Mouse (Mus musculus) spleen, embryonic (tissue): ENCODE data around the gene Fap.

Experiments used
- CTCF ChIA-PET: fragments of 350-600 bp; sonication (Branson Sonifier 250); formaldehyde crosslinking; loops from one replicate; lab custom pipeline; 2022; lab: Charles Lee

The Fap gene

GRCm38 (mm10) chr2:62573753-62574159 is at the start of gene Fap:
TSS of gene Fap (minus strand) at chr2:62574075.
- CTCF ChIA-PET = no interaction called here

- CTCF ChIA-PET = no interaction called here
Measured at GRCm38 (mm10) chr2:62623024-62623441, 49.2 kb upstream of the Fap start.

- CTCF ChIA-PET = no interaction called here
Measured at GRCm38 (mm10) chr2:62619679-62620078, 45.8 kb upstream of the Fap start.

DNA sequence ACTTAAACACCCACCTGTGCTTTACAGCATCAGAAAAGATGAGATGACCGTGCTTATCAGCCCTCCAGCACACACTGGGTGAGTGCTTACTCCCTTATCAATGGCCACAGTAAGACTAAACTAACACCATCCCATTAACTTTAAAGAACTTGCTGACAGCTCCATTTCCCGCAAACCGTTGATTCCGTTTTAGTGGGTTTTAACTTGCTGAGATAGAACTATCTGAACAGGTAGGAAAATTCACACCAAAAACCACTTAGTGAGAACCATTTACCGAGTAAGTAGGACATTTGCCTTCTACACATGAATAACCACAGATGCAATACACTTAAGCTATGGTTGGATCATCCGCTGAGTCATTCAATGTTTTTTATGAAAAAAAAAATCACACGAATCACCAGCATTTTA is 45.1 kb upstream of the Fap start:
- CTCF ChIA-PET = no interaction called here

GRCm38 (mm10) chr2:62613133-62613532 is 39.3 kb upstream of the Fap start:
- CTCF ChIA-PET = no interaction called here

DNA sequence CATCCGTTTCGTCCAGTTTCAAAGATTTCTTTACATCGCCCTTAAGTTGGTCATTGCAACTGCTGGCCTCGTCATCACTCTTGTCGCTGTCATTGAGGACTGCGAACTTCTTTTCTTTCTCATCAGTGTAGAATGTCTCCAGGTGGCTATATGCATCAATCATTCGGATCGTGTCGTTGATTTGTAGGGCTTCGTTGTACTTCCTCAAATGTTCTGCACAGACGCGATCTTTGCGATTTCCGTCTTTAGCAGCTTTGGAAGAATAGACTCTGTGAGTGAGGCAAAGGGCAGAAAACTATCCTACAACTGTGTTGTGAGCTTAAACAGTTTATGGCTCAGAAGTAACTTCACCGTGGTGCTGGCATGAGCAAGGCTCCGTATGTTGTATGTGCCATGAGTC is 32.3 kb upstream of the Fap start:
- CTCF ChIA-PET = no interaction called here

GRCm38 (mm10) chr2:62603530-62603929 is 29.7 kb upstream of the Fap start:
- CTCF ChIA-PET = no interaction called here

DNA sequence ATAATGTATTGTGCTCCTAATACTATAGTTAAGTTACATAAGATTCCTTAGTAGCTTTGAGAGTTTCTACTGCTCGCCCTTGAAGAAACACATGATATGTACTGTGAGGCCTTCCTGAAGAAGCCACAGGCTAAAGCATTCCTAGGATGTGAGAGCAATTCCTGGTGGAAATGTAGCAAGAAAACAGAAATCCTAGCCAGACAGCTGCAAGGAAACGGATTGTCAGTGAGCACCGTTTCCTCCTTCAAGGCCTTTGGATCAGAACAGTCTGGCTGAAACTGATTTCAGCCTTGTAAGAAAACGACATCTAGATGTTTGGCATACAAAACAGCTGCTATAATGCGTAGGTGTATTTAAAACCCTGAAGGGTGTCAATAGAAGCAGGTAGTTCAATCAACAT is 22.7 kb upstream of the Fap start:
- CTCF ChIA-PET = no interaction called here

DNA sequence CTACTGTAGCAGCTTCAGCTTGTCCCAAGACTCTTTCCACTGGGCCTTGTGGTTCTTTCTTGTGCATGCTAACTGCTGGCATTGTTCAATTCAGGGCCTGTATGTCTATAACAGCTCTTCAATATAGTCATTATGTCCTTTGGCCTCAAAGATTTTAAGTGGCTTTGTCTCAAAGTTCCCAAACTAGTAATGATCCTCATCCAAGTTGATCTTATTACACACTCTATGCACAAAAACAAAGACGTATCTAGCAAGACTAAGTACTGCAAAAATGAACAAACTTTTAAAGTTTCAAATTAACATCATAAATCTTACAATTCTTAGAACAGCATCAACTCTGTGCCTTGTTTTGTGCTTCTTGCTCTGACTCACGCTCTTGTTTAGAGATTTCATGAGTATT is 20.6 kb upstream of the Fap start:
- CTCF ChIA-PET = no interaction called here

- CTCF ChIA-PET = no interaction called here
Measured at GRCm38 (mm10) chr2:62591555-62591954, 17.7 kb upstream of the Fap start.

GRCm38 (mm10) chr2:62589333-62589732 is 15.5 kb upstream of the Fap start:
- CTCF ChIA-PET = no interaction called here

- CTCF ChIA-PET = no interaction called here
Measured at GRCm38 (mm10) chr2:62585769-62586168, 11.9 kb upstream of the Fap start.

DNA sequence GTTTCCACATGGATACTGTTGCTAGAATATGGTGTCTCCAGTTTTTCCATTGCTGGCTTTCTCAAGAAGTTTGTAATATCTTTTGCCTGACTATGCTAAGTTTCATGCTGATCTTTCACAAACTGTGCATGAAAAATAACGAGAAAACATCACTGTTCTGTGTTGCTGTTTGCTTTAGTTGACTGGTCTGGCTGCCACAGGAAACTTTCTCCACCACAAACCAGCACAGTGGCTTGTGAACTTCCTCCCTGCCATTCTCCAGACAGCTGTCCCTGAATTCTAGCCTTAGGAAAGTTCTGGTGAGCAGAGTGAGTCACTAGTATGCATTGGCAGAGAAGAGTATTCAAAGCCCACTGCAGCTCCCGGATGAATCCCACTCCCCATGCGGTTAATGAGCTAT is 1.1 kb upstream of the Fap start:
- CTCF ChIA-PET = no interaction called here

- CTCF ChIA-PET = no interaction called here
Measured at GRCm38 (mm10) chr2:62574250-62574649, 375 bp upstream of the Fap start.

DNA sequence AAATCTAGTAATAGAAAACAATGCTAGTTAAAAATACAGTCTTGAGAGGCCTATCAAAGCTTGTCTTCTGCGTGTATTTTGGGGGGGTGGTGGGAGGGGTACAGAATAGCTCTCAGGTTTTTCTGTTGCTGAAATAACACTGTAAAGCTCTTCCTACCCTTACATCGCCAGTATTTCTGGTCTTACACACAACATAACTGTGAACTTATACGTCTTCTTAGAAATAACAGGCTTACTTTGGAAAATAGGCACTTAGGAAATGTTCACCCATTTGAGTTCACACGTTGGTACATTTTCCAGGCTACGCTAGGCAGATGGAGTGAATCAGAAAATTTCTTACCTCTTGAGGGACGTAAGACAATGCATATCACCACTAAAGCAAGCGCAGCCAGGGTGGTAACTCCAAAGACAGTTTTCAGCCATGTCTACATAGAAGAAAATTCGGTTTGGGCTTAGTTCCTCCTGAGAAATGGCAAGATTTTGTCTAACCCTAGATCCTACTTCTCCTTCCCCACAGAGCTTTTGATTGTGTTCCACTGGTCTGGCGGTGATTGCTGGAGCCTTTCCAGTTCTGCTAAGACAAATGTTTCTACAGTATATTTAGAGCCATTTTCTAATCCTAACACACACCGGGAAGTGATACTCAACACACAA is 649 bp downstream of the Fap start:
- CTCF ChIA-PET = no interaction called here

- CTCF ChIA-PET = no interaction called here
Measured at GRCm38 (mm10) chr2:62564687-62565086, 9.2 kb downstream of the Fap start.

DNA sequence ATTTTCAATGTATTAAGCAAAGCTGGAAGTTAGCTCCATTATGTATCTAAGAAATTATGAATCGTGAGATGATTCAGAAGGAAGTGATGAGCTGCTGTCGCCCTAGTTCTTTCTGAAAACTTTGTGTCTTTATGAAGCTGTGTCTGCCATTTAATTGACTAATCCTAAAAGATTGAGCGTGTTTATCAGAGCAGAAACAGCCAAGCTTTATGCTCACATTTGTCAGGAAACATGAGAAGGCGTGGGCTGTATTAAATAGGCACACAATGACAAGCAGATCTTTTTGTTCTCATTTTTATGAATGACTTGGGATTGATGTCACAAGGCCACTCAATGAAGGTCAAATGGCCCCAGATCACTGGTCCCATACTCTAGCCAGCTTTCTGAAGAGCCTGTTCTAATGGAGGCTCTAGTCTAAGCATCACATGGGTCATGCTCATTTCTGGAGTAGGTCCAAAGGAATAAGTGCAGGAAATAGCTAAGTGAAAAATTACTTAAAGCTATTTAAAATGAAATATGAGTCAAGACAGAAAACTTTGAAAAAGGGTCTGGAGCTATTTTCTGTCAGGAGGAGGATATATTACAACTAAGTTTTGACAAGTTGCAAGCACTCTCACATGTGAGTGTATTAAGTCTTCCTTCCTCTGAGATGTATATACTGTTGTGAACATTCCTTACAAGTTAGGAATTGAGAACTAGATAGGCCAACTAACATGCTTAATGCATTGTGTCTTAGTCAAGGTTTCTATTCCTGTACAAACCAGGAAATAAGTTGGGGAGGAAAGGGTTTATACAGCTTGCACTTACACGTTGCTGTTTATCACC is 11.0 kb downstream of the Fap start:
- CTCF ChIA-PET = interaction anchor here (0.6 kb wide), 1 partner anchor 44 kb away, joined by 3 read pairs; no protein-coding TSS in a partner anchor

GRCm38 (mm10) chr2:62557417-62557816 is 16.5 kb downstream of the Fap start:
- CTCF ChIA-PET = no interaction called here

DNA sequence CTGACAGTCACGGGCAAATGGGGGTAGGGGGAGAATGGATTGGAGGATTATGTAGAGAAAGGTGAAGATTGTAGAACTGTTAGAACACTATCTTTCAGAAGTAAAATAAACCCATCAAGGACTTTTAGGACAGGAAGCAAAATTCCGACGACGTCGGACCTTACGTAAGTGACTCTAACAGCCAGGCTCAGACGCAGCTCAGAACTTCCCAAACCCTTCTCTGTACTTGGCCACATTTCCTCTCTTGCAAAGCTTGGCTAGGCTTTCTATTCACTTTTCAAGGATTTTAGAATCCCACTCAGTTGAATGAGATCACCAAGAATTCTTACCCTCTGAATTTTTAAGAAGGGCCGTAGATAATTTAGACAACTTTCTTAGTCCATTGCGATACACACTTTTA is 17.5 kb downstream of the Fap start:
- CTCF ChIA-PET = no interaction called here

DNA sequence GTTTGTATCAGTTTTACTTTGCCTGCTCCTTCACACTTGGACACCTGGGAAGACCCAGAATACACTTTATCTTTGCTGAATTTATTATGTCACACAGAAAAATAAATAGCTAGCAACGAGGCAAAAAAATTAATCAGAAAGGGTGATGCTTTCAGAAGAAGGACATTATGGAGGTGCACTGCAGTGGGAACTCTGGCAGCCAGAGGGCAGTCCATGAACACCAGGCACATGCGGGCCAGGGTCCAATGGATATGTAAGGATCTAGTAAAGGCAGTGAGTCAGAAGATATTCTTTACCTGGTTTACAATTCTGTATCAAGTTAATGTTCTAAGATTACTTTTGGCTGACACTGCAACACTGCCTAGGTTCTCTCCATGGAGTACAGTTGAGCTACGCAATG is 24.2 kb downstream of the Fap start:
- CTCF ChIA-PET = no interaction called here

DNA sequence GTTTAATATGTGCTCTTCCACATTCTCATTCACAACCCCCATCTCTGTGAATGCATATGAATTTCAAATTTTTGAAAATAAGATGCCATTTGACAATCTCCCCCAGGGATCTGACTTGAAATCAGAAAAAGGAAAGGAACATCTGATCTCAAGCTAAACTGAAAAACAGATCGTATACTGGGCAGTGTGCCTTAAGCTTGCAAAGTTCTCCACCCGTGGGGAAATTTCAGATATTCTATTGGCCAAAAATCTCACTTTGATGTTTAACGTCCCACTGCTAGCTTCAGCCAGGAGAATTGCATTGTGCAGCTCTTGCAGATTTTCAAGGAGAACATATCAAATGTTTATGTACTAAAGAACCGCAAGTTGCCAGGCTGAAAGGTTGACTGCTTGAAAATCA is 24.7 kb downstream of the Fap start:
- CTCF ChIA-PET = interaction anchor here (0.6 kb wide), 1 partner anchor 18 kb away, joined by 3 read pairs; no protein-coding TSS in a partner anchor

DNA sequence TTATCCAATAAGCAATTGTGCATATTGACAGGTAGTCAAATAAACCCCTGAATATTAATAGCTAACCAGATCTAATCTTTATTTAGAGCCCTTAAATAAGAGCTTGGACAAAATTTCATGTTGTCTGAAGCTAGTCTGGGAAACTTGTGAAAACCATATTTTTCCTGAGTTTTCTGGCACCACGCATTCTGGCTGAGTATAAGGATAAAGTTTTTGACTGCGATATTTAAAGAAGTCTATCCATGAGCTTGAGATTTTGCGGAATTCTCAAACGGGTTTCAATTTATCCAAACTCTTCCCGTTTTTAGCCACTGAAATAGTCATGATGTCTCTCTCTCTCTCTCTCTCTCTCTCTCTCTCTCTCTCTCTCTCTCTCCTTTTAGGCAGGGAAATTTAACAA is 25.8 kb downstream of the Fap start:
- CTCF ChIA-PET = no interaction called here

- CTCF ChIA-PET = no interaction called here
Measured at GRCm38 (mm10) chr2:62535483-62535882, 38.4 kb downstream of the Fap start.
